Mouse (Mus musculus): ENCODE measurements around the gene Mfsd5.

DNA sequence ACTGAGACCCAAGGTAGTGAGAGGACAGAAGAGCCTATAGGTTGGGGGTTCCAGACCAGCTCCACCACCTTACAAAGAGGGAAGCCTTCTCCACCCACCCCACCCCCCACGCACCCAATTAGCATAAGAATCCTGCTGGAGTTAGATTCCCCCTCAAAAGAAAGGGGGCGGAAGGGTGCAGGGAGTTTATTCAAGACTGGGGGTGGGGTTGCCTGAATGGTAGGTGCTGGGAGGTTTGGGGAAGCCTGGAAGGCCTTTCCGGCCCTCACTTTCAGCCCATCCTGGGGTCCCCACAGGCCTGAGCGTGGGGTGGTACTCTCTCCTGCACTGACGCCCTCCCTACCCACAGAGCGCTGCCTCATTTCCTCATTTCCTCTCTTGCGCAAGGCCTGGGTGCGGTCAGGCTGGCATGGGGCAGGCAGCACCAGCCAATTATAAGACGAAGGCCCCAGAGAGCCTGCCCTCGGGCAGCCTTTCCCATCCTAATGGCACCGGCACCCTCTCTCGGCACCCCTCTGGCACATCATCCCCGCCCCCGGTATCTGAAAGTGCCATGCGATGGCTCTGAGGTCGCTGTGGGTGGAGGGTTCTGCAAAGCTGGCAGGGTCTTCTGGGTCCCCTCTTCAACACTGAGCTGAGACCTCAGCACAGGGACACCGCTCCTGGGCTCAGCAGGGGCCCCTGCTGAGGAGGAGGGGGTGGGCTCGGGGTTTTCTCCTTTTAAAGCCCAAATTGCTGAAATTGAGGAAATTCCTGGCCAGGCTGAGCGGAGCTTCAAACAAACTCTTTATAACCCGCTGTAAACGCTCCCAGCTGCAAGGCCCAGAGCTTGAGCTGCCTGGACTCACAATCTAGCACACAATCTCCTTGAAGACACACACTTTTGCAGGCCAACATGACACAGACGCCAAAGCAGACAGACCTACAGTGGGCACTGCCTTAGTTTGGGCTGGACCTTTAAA is 35.7 kb upstream of the Mfsd5 start:
- no peak for TF ChIP-seq POLR2A (IDR thresholded peaks at IDR 0.05; ENCODE audit: low read depth, low read length)
- TF ChIP-seq CTCF (IDR thresholded peaks at IDR 0.05; ENCODE audit: extremely low read depth, insufficient read depth, insufficient read length, insufficient replicate concordance): no peak
